Mouse (Mus musculus): ENCODE measurements around the gene Hapln4.

GRCm38 (mm10) chr8:70092786-70093185 is 9.5 kb downstream of the Hapln4 start:
- TF ChIP-seq POLR2A (IDR thresholded peaks at IDR 0.05; ENCODE audit: low read depth, low read length) (no peak), CTCF (IDR thresholded peaks at IDR 0.05; ENCODE audit: extremely low read depth, insufficient read depth, insufficient read length, insufficient replicate concordance) (no peak)
